Mouse (Mus musculus) G1E (cell line): ENCODE data around the gene Tsc2.

Experiments
- CTCF ChIP-seq: IDR thresholded peaks from 2 replicates; pipeline ENCODE4 v1.5.1; 2012; ENCODE audit warnings: low read depth, low read length, inconsistent platforms, mixed read lengths
- GATA1 ChIP-seq: IDR thresholded peaks from 2 replicates; pipeline ENCODE4 v1.6.1; 2012; ENCODE audit warnings: borderline replicate concordance, low read length, inconsistent platforms, mixed read lengths
- GATA2 ChIP-seq: IDR thresholded peaks from 2 replicates; pipeline ENCODE4 v1.6.1; 2012; ENCODE audit warnings: low read depth, low read length, inconsistent platforms, borderline replicate concordance
- POLR2AphosphoS5 ChIP-seq: IDR thresholded peaks from 2 replicates; pipeline ENCODE4 v1.6.1; 2012; ENCODE audit warnings: low read depth, low read length, inconsistent platforms; ENCODE audit not compliant: insufficient replicate concordance
- TAL1 ChIP-seq: conservative IDR thresholded peaks from 2 replicates; pipeline ENCODE4 v1.6.1; 2012; ENCODE audit warnings: low read depth, low read length, inconsistent platforms, mixed read lengths

DNA sequence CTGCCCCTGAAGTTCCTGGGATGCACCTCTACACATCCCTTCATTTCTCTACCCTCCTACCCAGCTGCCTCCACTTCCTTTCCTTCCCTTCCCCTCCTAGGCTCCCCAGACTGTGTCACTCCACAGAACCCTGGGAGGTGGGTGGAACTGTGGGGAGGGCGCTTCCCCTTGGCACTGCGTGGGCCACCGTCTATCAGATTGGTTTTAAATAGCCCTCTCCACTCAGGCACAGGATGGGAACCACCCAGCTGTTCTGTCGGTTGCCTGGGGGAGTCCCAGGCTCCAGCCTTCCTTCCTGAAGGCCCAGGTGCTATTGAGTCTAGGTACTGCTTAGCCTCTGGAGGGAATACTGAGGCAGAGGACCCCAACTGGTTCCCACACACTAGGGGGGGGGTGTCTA, 2.6 kb upstream of the Tsc2 start:
- TF ChIP-seq CTCF (no peak), GATA1 (no peak), POLR2AphosphoS5 (no peak), TAL1 (no peak), GATA2 (no peak)
